Mouse (Mus musculus) erythroid progenitor cell, adult 5-6 weeks (primary cell): Measurements from ENCODE around the gene Serpina3c. TPM values are rescaled to one million over a fixed set of nuclear protein-coding genes. Genes with fewer than 3 reads are reported as not detected.

Experiments used
- ATAC-seq: replicated peaks from 2 replicates; pipeline ENCODE4 v1.8.0; 2016; ENCODE audit warnings: moderate number of reproducible peaks, mild to moderate bottlenecking, moderate TSS enrichment, inconsistent platforms; ENCODE audit not compliant: poor library complexity, low FRiP score, severe bottlenecking
- total RNA-seq, 2 experiments: library from RNA; stranded (forward) in 1 of 2; stranded (reverse) in 1 of 2; fragments of 150-400 nt in 1 of 2; fragments of 186-747, 209-891 nt in 1 of 2; gene quantifications; 2 replicates each; pipeline versions ENCODE4 v1.2.3 to v1.2.4; 2015 to 2017; ENCODE audit warnings: low replicate concordance in 2 of 2

Serpina3c gene
- total RNA-seq (2015; ENCODE audit: low replicate concordance) (not detected in 2 replicates), total RNA-seq (2017; ENCODE audit: low replicate concordance) (not detected in 2 replicates)

DNA sequence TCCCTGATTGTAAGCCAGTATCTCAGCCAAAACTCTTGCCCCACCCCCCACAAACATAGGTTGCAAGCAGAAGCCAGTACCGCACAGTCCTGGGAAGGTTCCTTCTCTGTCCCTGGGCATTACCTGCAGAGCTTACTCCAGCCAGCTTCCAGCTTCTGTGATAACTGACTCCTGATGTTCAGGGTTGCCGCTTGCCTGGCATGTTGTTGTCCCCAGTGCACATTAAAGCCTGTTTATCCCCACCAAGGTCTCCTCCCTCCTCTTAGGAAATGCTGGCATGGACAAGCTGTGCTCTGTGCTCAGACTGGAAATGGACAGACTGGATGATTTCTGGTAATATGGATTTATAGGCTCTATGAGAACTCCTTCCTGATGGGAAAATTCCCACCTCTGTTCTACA lies at the start of gene Serpina3c:
Gene Serpina3c (minus strand): TSS at position 215 of the 400 bp plus-strand sequence.
- no peak for ATAC-seq

DNA sequence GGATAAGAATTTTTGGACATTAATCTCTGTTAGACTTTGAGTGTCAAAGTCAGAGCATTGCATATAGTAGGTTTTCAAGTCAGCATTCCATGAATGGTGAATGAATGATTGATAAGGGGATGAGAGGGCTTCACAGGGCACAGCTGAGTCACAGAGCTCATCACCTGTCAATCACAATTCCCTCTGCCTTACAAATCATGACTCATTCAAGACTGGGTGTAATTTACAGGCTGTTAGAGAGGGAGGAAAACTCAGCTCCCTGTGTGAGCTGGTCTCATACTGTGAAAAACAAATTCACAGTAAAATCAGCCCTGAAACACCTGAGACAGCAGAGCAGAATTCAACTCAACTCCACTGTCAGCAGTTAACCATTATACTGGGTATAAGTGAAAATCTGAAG lies 37.2 kb upstream of the Serpina3c start:
- no peak for ATAC-seq

DNA sequence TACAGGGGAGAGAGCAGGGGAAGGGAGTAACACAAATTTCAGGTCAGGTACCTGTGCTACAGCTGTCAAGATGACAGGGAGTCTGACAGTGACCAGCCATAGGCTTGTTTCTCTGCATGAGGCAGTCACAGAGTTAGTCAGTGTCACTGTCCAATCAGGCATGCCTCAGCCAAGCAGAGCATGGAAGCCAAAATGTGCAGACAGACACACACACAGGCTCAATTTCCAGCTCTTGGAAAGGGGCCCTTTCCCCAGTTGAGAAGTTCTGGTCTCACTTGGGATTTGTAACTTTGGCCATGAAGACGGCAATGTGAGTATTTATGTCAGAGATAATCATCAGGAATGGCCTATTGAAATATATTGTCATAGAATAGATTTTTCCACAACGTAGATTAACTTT lies 35.6 kb upstream of the Serpina3c start:
- no peak for ATAC-seq

DNA sequence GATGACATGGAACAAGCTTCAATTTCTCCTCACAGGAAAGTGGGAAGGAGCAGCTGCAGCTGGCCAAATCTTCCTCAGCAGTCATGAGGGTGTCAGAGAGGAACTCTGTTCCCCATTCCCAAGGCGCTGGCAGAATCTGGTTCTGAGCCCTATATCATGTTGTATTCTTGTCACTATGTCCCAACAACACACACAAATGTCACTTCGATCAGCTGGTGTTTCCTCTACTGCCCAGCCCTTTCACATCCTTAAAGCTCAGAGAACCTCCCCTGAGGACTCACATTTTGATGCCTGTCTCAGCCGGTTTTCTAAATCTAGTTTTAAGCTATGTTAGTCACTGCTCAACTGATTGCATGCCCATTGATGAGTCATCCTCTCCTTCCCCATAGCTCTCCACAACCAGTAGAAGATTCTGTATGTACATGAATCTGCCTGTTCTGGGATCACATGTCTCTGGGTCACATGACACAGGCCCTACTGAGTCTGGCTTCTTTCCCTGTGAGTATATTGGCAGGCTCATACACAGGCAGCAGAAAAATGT lies 32.4 kb upstream of the Serpina3c start:
- ATAC-seq, result no peak

DNA sequence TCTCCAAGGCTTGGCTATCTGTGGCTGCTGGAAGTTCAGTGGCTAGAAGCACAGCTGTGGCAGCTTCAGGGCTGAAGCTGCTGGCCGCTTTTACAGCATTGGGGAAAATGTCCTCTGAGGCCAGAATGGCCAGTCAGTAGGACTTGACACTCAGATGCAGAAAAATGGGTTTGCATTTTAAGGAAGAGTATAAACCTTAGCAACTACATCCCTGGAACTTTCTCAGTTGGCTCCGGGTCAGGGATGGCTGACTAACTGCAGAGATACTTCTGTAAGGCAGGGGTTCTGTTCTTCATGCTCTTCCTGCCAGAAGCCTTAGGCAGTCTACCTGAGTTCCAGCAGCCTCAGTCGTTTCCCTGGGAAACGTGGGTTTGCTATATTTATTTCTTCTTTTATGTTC lies 31.4 kb upstream of the Serpina3c start:
- ATAC-seq, result no peak

DNA sequence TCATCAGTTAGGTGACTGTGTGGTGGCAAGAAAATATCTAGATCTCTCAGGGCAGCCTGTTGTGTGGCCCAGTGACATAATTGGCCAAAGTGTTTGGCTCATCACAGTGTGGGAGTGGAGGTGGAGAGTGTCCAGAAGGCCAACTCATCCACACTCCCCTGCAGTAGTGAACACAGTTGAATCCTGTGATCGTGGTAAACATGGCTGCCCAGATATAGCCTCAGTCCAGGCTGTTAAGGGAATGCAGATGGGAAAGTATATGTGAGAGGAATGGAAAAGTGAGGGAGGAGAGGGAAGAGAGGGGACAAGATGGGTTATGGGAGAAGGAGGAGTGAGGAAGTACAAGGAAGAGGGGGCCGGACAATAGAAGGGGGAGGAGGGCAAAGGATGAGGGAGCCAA lies 25.3 kb upstream of the Serpina3c start:
- ATAC-seq, result no peak

DNA sequence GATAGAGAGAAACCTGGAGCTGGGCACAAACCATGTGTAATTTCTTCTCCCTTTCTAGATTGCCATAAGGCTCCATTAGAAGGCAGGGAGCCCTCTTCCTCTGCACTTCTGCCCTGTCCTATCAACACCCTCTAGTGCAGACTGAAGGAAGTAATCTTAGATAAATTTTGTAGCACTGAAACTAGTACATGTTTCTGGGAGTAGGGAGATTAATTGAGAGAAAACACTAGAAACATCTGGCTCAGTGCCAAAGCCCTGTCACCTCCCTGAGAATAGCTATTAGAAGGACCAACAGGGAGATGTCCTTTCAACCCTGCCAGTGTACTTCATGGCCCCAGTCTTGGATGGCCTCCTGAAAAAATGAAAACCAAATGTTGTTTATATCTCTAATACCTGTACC lies 24.9 kb upstream of the Serpina3c start:
- no peak for ATAC-seq

DNA sequence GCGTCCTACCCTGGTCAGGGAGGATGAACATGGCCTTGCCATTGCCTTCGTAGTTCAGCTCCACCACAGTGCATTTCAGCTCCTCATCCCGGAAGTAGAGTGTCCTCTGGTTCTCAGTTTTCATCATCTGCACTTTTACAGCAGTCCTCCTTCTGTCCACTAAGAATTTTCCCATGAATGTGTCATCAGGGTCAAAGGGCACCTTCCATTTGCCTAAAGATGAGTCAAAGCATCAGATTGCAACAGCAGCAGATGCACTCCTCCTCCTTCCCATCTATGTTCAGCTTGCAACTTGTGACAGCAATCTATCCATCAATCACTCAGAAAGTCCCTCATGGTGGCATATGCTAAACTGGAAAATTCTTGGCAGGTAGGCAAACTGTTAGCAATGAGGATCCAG lies 22.0 kb upstream of the Serpina3c start:
- ATAC-seq, result no peak

DNA sequence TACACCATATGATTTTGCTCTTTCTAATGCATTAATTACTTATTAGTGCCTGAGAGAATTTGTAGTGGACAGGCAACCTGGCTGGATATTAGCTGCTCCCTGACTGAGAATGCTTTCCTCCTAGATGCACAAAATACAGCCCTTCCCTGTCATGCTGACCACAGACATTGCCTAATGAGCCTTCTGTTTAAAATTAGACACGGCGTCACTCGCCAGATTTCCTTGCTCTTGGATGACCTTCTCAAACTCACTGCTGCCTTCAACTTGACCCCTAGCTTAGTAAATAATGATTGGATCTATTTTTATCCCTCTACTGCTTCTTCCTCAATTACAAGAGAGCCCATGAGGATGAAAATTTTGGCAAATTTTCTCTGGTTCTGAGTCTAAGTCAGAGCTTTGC lies 21.1 kb upstream of the Serpina3c start:
- no peak for ATAC-seq

DNA sequence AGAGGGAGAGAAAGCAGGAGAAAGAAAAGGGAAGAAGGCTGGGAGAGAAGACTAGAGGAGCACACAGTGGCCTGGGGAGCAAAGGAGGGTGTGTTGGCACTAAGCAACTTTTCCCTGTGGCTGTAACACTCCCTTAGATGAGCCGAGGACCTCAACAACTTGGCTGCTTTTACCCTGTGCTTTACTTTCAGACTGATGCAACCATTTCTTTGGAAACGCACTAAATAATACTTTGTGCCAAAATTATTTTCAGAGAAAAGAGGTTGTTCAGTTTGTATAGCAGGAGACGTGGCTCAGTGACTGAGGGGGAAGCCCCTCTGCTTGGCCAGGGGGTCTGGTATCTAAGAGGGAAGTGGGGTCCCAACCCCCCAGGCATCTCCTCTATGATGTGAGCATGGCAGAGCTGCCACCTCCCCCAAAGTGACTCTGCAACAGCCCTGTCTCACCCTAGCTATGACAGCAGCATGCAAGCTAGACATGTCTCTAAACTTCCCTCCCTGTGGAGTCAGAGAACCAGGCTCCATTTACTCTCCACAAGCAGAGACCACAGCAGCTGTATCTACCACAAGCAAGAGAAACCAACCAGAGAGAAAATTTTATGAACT lies 527 bp downstream of the Serpina3c start:
- no peak for ATAC-seq

DNA sequence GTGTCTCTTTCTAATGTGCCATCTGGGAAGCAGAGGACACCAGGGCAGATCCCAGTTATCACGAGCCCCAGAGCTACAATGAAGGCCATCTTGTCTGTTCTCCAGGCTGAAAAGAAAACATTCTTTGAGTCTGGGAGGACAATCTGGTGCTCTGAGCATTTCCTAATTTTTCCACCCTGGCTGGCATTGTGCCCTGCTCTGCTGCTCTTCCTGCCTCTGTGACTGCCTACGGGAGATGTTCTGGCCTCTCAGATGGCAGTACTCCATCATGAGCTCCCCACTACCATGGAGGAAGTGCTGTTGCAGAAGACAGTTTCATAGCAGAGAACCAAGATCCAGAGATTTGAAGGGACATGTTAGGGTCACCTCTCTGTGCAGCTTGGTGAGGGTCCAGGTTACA lies 1.7 kb downstream of the Serpina3c start:
- no peak for ATAC-seq

DNA sequence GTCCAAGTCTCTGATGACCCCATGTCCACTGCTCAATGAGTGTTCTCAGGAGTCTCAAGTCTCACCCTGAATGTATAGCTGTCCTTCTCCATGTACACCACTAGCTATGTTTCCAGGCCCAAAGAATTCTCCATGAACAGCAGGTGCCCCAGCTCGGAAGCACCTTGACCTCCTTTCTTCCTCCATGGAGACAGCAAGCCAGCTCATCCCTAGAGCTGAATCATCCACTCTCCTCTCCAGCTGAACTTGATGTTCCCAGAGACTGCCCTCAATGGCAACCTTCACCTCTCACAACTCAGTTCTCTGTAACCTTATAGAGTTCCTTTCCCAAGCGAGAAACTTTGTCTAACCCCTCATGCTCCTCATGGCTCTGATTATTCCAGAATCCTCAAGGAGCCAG lies 8.1 kb downstream of the Serpina3c start:
- no peak for ATAC-seq

DNA sequence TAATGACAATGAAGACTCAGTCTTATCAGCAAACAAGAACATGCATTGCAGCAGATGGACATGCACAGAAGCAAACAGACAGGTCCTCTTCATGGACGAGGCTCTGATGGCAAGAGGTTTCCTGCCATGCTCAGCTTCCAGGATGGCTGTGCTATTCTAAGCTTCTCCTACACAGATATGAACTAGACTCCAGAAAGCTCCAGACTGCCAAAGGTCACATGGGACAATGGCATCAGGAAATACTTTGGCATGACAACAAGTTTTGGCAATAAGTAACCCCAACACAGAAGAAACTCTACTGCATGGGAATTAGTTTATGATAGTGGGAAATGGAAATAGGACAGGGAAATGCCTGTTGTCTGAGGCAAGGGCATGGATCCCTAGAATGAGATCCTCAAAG lies 10.4 kb downstream of the Serpina3c start:
- ATAC-seq, result no peak

DNA sequence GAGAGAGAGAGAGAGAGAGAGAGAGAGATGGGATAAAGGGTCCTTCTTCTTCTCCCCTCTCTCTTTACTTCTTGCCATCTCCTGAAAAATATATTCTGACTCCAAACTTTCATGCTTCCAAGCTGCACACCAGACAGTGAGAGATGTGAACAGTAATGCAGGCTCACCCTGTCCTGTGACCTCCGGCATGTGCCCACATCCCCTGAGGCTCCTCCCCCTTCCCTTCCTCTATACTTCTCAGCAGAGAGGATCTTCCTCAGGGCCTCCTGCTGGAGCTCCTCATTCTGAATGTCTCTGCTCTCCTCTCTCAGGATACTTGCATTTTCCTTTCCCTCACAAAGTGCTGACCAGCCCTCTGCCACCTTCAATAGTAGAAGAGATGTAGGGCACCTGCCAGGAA lies 11.2 kb downstream of the Serpina3c start:
- ATAC-seq, result no peak

DNA sequence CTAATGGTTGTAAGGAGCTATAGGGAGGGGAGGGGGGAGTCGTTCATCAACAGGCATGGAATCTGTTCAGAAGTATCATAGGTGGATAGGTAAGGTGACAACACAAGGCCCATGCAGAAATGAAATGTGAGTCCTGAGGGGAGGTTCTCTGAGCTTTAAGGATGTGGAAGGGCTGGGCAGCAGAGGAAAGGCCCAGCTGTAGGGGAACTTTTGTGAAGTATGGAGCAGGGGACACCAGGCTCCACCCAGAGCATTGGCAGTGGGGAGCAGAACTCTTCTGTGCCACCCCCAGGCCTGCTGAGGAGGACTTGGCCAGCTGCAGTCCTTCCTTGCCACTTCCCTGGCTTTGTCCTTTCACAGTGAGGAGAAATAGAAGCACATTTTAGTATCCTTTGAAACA lies 12.2 kb downstream of the Serpina3c start:
- ATAC-seq, result no peak

DNA sequence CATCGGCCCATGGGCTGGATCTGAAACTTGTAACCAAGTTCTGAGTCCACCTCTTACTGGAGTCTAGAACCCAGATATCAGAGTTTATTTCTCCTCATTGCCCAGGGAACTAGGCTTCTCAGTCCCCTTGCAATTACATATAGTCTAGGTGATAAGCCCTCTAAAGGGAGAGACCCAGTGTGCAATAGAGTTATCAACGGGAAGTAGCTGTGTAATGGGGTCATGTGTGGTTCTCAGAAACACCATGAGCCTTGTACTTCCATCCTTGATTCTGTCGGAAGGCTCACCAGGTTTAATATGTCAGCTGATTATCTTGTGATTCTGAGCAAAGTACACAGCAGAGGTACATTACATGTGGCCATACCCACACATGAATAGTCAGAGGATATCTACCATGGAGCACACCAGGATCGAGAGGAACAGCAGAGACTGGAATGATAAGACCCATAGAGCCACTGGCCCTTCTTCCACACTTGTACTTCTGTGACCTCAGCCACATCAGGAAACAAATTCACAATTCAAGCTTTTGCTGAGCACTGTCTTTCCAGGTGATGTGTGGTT lies 13.0 kb downstream of the Serpina3c start:
- ATAC-seq, result no peak

DNA sequence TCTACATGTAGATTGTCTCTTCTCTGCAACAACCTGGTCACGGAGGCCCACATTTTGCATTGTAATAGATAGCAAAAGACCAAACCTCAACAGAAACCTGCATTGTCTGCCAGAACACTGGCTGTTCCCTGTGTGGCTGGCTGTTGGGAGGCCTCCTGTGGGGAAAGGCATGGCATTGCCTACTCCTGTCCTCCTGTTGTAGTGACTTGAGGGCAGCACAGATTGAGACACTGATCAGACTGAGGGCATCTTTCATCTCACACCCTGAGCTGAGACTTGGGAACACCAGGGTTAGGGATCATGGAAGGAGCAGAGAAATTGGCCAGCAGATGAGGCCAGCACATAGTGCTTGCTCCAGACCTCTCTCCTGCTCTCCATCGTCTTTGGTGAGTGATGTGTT lies 15.5 kb downstream of the Serpina3c start:
- no peak for ATAC-seq

DNA sequence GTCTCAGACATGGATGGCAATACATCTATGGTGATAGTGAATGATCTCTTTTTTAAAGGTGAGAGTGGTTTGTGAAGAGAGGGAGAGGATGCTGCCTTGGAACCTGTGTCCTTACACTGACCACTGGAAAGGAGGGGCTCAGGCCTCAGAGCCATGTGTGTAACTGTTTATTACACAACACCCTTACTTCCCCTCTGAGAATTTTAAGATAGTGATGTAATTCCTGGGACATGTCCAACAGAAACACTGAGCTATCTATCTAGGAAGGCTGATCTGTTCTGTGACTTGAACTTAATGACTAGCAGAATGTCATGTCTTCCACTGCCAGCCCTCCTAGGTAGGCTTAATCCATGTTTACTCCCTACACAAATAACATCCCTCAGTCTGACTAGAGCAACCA lies 22.6 kb downstream of the Serpina3c start:
- no peak for ATAC-seq

DNA sequence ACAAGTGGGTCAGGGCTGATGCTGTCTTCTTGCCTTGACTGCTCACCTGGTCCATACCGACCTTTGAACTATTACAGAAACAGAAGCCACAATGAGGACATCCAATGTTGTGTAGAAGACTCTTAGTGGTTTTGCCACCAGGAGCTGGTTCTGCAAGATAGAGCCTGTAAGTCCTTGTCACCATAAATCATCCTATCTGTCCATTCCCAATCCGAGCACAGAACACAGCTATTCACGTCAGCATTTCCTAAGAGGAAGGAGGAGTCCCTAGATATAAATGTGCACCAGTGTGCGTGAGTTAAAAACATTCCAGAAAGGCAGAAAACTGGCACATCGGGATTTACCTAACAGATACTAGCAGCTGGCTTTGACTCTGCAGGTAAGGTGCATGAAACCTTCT lies 26.0 kb downstream of the Serpina3c start, which contains the start of gene Serpina3b:
Gene Serpina3b (plus strand): TSS at position 301 of the 400 bp plus-strand sequence.
- no peak for ATAC-seq

DNA sequence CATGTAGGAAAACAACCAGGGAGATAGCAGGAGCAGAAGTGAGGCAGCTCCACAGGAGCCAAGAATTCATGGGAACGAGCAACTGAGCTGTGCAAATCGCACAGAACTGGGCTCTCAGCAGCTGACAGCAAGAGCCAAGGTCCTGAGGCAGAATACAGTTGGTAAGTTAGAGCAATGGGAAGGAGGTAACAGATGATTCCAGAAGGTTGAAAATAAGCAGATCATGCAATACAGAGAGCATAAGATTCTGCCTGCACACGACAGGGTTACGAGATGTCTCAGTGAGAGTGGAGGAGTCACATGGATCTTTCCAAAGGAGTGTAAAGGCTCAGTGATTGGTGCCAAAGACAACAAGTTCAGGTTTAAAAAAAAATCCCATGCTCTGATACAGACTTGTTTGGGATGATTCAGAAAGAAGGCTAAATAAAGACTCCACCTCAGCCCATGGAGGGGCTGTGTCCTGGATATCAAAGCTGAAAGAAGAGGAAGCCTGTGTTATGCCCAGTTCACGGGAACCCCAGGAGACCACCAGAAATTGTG lies 28.6 kb downstream of the Serpina3c start:
- no peak for ATAC-seq

DNA sequence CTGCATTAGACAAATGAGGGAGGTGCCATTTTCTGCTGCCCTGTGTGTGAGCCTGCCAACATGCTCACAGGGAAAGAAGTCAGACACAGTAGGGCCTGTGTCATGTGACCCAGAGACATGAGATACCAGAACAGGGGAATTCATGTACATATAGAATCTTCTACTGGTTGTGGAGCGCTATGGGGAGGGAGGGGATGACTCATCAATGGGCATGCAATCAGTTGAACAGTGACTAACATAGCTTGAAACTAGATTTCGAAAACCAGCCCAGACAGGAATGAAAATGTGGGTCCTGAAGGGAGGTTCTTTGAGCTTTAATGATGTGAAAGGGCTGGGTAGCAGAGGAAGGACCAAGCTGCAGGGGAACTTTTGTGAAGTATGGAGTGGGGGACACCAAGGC lies 29.7 kb downstream of the Serpina3c start:
- no peak for ATAC-seq
